Mouse (Mus musculus) liver, embryonic 14.5 days (tissue): ENCODE measurements around the gene Tef.

Experiments used
- CTCF ChIP-seq: IDR thresholded peaks from 2 replicates; pipeline ENCODE4 v1.5.1; 2016; ENCODE audit warnings: antibody characterized with exemption, low read depth, control low read depth
- EP300 ChIP-seq: IDR thresholded peaks from 2 replicates; pipeline ENCODE4 v1.6.1; 2016; ENCODE audit warnings: antibody characterized with exemption, low read depth

GRCm38 (mm10) chr15:81818404-81818803, 16.2 kb downstream of the Tef start:
- TF ChIP-seq CTCF (no peak), EP300 (no peak)
